8 mouse cellular contexts compared by ENCODE assay signal in genomic region chr5:137748130-137748770, GRCm38 (mm10). TPM values are rescaled to one million over a fixed set of nuclear protein-coding genes. Genes with fewer than 3 reads are reported as not detected.
DNase-seq lines count a peak whose midpoint lies in the region; ATAC-seq lines count a peak whose summit lies in the region.

No protein-coding gene starts in this region.

- no peak for DNase-seq in hindbrain, embryonic 14.5 days (ENCODE audit: low spot score)
- DNase-seq in liver, embryonic 13.5 days: no peak
- DNase-seq in right cerebral cortex, postnatal 36 days (ENCODE audit: low spot score in 2 of 2): no peak
- DNase-seq in right cerebral cortex, postnatal 4 days: no peak

- peak overlapping the region; percentile 99 for H3K4me2 ChIP-seq in embryonic facial prominence, embryonic 13.5 days
- peak overlapping the region; percentile 99 for H3K4me2 ChIP-seq in hindbrain, embryonic 14.5 days (replicated peaks)
- peak overlapping the region; percentile 99 for H3K4me2 ChIP-seq in liver, embryonic 13.5 days
- H3K4me2 ChIP-seq in neural tube, embryonic 14.5 days (ENCODE audit: low read depth, low read length): peak overlapping the region; percentile 98

- peak overlapping the region; percentile 16 for H3K27ac ChIP-seq in embryonic facial prominence, embryonic 13.5 days
- H3K27ac ChIP-seq in hindbrain, embryonic 14.5 days: 0 out of 2 replicates have a peak overlapping the region, but pooled peaks have one; percentile 32
- H3K27ac ChIP-seq in liver, embryonic 13.5 days: peak overlapping the region; percentile 99
- H3K27ac ChIP-seq in neural tube, embryonic 14.5 days (ENCODE audit: low read depth, low read length): no peak overlapping the region; the same call in 1 of the 2 replicates

- no peaks in the 10 kb centered on the region for H3K27me3 ChIP-seq in erythroblast, embryonic 14.5 days (ENCODE audit: control insufficient read depth)
- H3K27me3 ChIP-seq in embryonic facial prominence, embryonic 13.5 days: no peaks in the 10 kb centered on the region
- H3K27me3 ChIP-seq in hindbrain, embryonic 14.5 days (ENCODE audit: control insufficient read depth, insufficient read depth, low read length): no peaks in the 10 kb centered on the region
- H3K27me3 ChIP-seq in liver, embryonic 13.5 days: no peaks in the 10 kb centered on the region
- no peaks in the 10 kb centered on the region for H3K27me3 ChIP-seq in neural tube, embryonic 14.5 days (ENCODE audit: control insufficient read depth, insufficient read depth, low read length)

- WGBS in embryonic facial prominence, embryonic 13.5 days: 29% methylated on average over 5 of the region's 5 CpGs
- WGBS in hindbrain, embryonic 14.5 days: 41% methylated on average over 5 of the region's 5 CpGs
- WGBS in liver, embryonic 13.5 days (ENCODE audit: insufficient replicate concordance): 30% methylated on average over 5 of the region's 5 CpGs
- WGBS in neural tube, embryonic 14.5 days: 20% methylated on average over 5 of the region's 5 CpGs

- peak overlapping the region; percentile 84 for H3K4me3 ChIP-seq in erythroblast, embryonic 14.5 days (replicated peaks)
- H3K4me3 ChIP-seq in embryonic facial prominence, embryonic 13.5 days: peak overlapping the region; percentile 69
- H3K4me3 ChIP-seq in hindbrain, embryonic 14.5 days (replicated peaks; ENCODE audit: low read length): peak overlapping the region; percentile 64
- peak overlapping the region; percentile 90 for H3K4me3 ChIP-seq in liver, embryonic 13.5 days (replicated peaks)
- H3K4me3 ChIP-seq in neural tube, embryonic 14.5 days (ENCODE audit: low read depth, low read length): peak overlapping the region; percentile 42

- ATAC-seq in erythroblast, adult 5-6 weeks (replicated peaks; ENCODE audit: low FRiP score, poor library complexity, severe bottlenecking): no peak
- ATAC-seq in embryonic facial prominence, embryonic 13.5 days (ENCODE audit: insufficient number of reproducible peaks, insufficient read depth, low FRiP score, low TSS enrichment, low read depth): no peak
- no peak for ATAC-seq in hindbrain, embryonic 14.5 days (ENCODE audit: low FRiP score)
- ATAC-seq in liver, embryonic 13.5 days (ENCODE audit: low read depth): no peak
- ATAC-seq in neural tube, embryonic 14.5 days (ENCODE audit: low read depth): no peak

- peaks cover 66% of the 10 kb centered on the region for H3K4me1 ChIP-seq in erythroblast, embryonic 14.5 days (ENCODE audit: control insufficient read depth)
- peaks cover 32% of the 10 kb centered on the region for H3K4me1 ChIP-seq in embryonic facial prominence, embryonic 13.5 days
- H3K4me1 ChIP-seq in hindbrain, embryonic 14.5 days (replicated peaks; ENCODE audit: control insufficient read depth, insufficient read depth, low read length): peaks cover 30% of the 10 kb centered on the region
- peaks cover 48% of the 10 kb centered on the region for H3K4me1 ChIP-seq in liver, embryonic 13.5 days (replicated peaks)
- H3K4me1 ChIP-seq in neural tube, embryonic 14.5 days (ENCODE audit: control insufficient read depth, insufficient read depth, low read length): peaks cover 23% of the 10 kb centered on the region

- H3K9ac ChIP-seq in embryonic facial prominence, embryonic 13.5 days: peak overlapping the region; percentile 90
- peak overlapping the region; percentile 78 for H3K9ac ChIP-seq in hindbrain, embryonic 14.5 days
- H3K9ac ChIP-seq in liver, embryonic 13.5 days: peak overlapping the region; percentile 97
- H3K9ac ChIP-seq in neural tube, embryonic 14.5 days (replicated peaks; ENCODE audit: low read depth, low read length): peak overlapping the region; percentile 17; the same call in 1 of the 2 replicates

- no peaks in the 10 kb centered on the region for H3K9me3 ChIP-seq in erythroblast, embryonic 14.5 days (ENCODE audit: control insufficient read depth, low read length)
- H3K9me3 ChIP-seq in embryonic facial prominence, embryonic 13.5 days: no peaks in the 10 kb centered on the region
- no peaks in the 10 kb centered on the region for H3K9me3 ChIP-seq in hindbrain, embryonic 14.5 days (ENCODE audit: control insufficient read depth, low read length)
- H3K9me3 ChIP-seq in liver, embryonic 13.5 days (replicated peaks): no peaks in the 10 kb centered on the region
- no peaks in the 10 kb centered on the region for H3K9me3 ChIP-seq in neural tube, embryonic 14.5 days (ENCODE audit: control insufficient read depth, low read length)

- peaks cover 55% of the 10 kb centered on the region for H3K36me3 ChIP-seq in erythroblast, embryonic 14.5 days (ENCODE audit: control insufficient read depth)
- H3K36me3 ChIP-seq in embryonic facial prominence, embryonic 13.5 days: peaks cover 30% of the 10 kb centered on the region
- peaks cover 13% of the 10 kb centered on the region for H3K36me3 ChIP-seq in hindbrain, embryonic 14.5 days (replicated peaks; ENCODE audit: control insufficient read depth, insufficient read depth)
- H3K36me3 ChIP-seq in liver, embryonic 13.5 days: peaks cover 35% of the 10 kb centered on the region
- 0 out of 2 replicates have a peak, but pooled peaks cover 6% of the 10 kb centered on the region for H3K36me3 ChIP-seq in neural tube, embryonic 14.5 days (ENCODE audit: control insufficient read depth, insufficient read depth, low read length)

RNA-seq across cellular contexts. Expression of gene Tsc22d4, which starts 2.7 kb away (rescaled TPM):
- polyA plus RNA-seq in erythroblast, embryonic 14.5 days (2012): 53.9 and 58.8 TPM in 2 replicates
- total RNA-seq in erythroblast, adult 5-6 weeks (2015; ENCODE audit: low replicate concordance): 24.5 and 44.6 TPM in 2 replicates
- total RNA-seq in erythroblast, adult 5-6 weeks (2017; ENCODE audit: low replicate concordance): 69.5 and 76.3 TPM in 2 replicates
- 129 and 134 TPM in 2 replicates for polyA plus RNA-seq in embryonic facial prominence, embryonic 13.5 days (2015; fragmentation: Nextera tagmentation; extraction: Ambion mirVana)
- polyA plus RNA-seq in hindbrain, embryonic 14.5 days (2014; fragmentation: Nextera tagmentation; extraction: Ambion mirVana): 67.6 and 72.8 TPM in 2 replicates
- 66.8 and 69.1 TPM in 2 replicates for polyA plus RNA-seq in liver, embryonic 13.5 days (2015; fragmentation: Nextera tagmentation; extraction: Ambion mirVana)
- polyA plus RNA-seq in neural tube, embryonic 14.5 days (2014; fragmentation: Nextera tagmentation; extraction: Ambion mirVana): 80.1 and 85.1 TPM in 2 replicates

RNA-seq across cellular contexts. Expression of gene Nyap1, which starts 6.8 kb away (rescaled TPM):
- 0.97 and 1.2 TPM in 2 replicates for polyA plus RNA-seq in erythroblast, embryonic 14.5 days (2012)
- total RNA-seq in erythroblast, adult 5-6 weeks (2015; ENCODE audit: low replicate concordance): 0.38 TPM in 1 of 2 replicates, not detected in the other
- 0.84 and 1.4 TPM in 2 replicates for total RNA-seq in erythroblast, adult 5-6 weeks (2017; ENCODE audit: low replicate concordance)
- 3.5 and 4.4 TPM in 2 replicates for polyA plus RNA-seq in embryonic facial prominence, embryonic 13.5 days (2015; fragmentation: Nextera tagmentation; extraction: Ambion mirVana)
- polyA plus RNA-seq in hindbrain, embryonic 14.5 days (2014; fragmentation: Nextera tagmentation; extraction: Ambion mirVana): 14.2 and 18.8 TPM in 2 replicates
- polyA plus RNA-seq in liver, embryonic 13.5 days (2015; fragmentation: Nextera tagmentation; extraction: Ambion mirVana): 0.17 and 0.19 TPM in 2 replicates
- polyA plus RNA-seq in neural tube, embryonic 14.5 days (2014; fragmentation: Nextera tagmentation; extraction: Ambion mirVana): 13.6 and 22.3 TPM in 2 replicates

RNA-seq across cellular contexts. Expression of gene Ppp1r35, which starts 30.4 kb away (rescaled TPM):
- 16.1 TPM in 2 replicates for polyA plus RNA-seq in erythroblast, embryonic 14.5 days (2012)
- 6.5 and 24.2 TPM in 2 replicates for total RNA-seq in erythroblast, adult 5-6 weeks (2015; ENCODE audit: low replicate concordance)
- total RNA-seq in erythroblast, adult 5-6 weeks (2017; ENCODE audit: low replicate concordance): 6.4 and 12.0 TPM in 2 replicates
- polyA plus RNA-seq in embryonic facial prominence, embryonic 13.5 days (2015; fragmentation: Nextera tagmentation; extraction: Ambion mirVana): 28.4 and 30.6 TPM in 2 replicates
- polyA plus RNA-seq in hindbrain, embryonic 14.5 days (2014; fragmentation: Nextera tagmentation; extraction: Ambion mirVana): 51.1 and 58.7 TPM in 2 replicates
- polyA plus RNA-seq in liver, embryonic 13.5 days (2015; fragmentation: Nextera tagmentation; extraction: Ambion mirVana): 17.8 and 20.1 TPM in 2 replicates
- 37.8 and 43.7 TPM in 2 replicates for polyA plus RNA-seq in neural tube, embryonic 14.5 days (2014; fragmentation: Nextera tagmentation; extraction: Ambion mirVana)

RNA-seq across cellular contexts. Expression of gene Mepce, which starts 39.2 kb away (rescaled TPM):
- polyA plus RNA-seq in erythroblast, embryonic 14.5 days (2012): 17.1 and 18.2 TPM in 2 replicates
- 7.7 and 11.7 TPM in 2 replicates for total RNA-seq in erythroblast, adult 5-6 weeks (2015; ENCODE audit: low replicate concordance)
- total RNA-seq in erythroblast, adult 5-6 weeks (2017; ENCODE audit: low replicate concordance): 4.8 and 14.4 TPM in 2 replicates
- polyA plus RNA-seq in embryonic facial prominence, embryonic 13.5 days (2015; fragmentation: Nextera tagmentation; extraction: Ambion mirVana): 14.2 and 14.7 TPM in 2 replicates
- 11.0 and 11.7 TPM in 2 replicates for polyA plus RNA-seq in hindbrain, embryonic 14.5 days (2014; fragmentation: Nextera tagmentation; extraction: Ambion mirVana)
- 4.5 and 4.9 TPM in 2 replicates for polyA plus RNA-seq in liver, embryonic 13.5 days (2015; fragmentation: Nextera tagmentation; extraction: Ambion mirVana)
- polyA plus RNA-seq in neural tube, embryonic 14.5 days (2014; fragmentation: Nextera tagmentation; extraction: Ambion mirVana): 13.1 and 17.0 TPM in 2 replicates

RNA-seq across cellular contexts. Expression of gene Zcwpw1, which starts 39.3 kb away (rescaled TPM):
- 0.04 and 0.05 TPM in 2 replicates for polyA plus RNA-seq in erythroblast, embryonic 14.5 days (2012)
- total RNA-seq in erythroblast, adult 5-6 weeks (2015; ENCODE audit: low replicate concordance): 1.7 and 9.2 TPM in 2 replicates
- 5.5 and 6.1 TPM in 2 replicates for total RNA-seq in erythroblast, adult 5-6 weeks (2017; ENCODE audit: low replicate concordance)
- polyA plus RNA-seq in embryonic facial prominence, embryonic 13.5 days (2015; fragmentation: Nextera tagmentation; extraction: Ambion mirVana): 36.1 and 39.7 TPM in 2 replicates
- 7.9 and 8.3 TPM in 2 replicates for polyA plus RNA-seq in hindbrain, embryonic 14.5 days (2014; fragmentation: Nextera tagmentation; extraction: Ambion mirVana)
- polyA plus RNA-seq in liver, embryonic 13.5 days (2015; fragmentation: Nextera tagmentation; extraction: Ambion mirVana): 3.5 and 4.8 TPM in 2 replicates
- polyA plus RNA-seq in neural tube, embryonic 14.5 days (2014; fragmentation: Nextera tagmentation; extraction: Ambion mirVana): 11.2 and 13.9 TPM in 2 replicates

Comparison
In these comparisons a context has a peak if more than half of its experiments do, and no peak if none do; other contexts are left out.
1. H3K9ac ChIP-seq: peak in every context shown above with its lines; median percentile 97 in liver, embryonic 13.5 days; 90 in embryonic facial prominence, embryonic 13.5 days; 78 in hindbrain, embryonic 14.5 days; 17 in neural tube, embryonic 14.5 days.